Mouse (Mus musculus) urinary bladder, postnatal 10 days (tissue): ENCODE data around the gene Prm3.

Source experiments
- DNase-seq: peaks from one replicate; pipeline ENCODE4 v3.0.0; 2022; ENCODE audit warnings: low spot score

Gene Prm3

DNA sequence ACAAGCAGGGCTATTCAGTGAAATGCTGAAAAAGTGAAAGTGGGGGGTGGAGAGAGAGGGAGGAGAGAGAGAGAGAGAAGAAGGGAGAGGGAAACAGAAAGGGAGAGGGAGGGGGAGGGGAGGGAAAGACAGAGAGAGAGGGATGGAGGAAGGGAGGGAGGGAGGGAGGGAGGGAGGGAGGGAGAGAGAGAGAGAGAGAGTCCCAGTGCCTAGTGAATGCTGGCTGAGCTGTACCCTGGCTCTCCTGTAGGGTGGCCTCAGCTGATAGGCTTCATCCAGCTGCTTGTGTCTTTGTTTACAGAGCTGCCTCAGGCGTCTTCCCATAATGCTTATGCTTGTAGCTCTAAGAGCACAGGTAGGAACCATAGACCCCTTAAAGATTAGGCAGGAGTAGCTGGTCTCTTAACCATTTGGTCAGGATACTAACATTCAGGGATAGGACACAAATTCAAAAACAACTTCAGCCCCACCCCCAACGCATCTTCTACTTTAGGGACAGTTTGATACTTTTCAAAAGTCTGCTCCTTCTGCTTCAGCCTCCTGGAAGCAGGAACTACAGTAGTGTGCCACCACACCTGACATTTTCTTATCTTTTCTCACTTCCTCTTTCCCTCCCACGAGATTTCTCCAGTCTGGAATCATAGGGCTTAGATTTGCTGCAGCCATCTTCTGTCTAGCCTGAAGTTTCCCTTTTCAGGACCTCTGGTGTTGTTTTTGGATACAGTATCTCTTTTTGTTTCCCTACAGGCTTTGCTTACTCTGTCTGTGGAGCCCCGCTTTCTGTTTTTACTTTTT is 20.0 kb downstream of the Prm3 start:
- DNase-seq, result no peak

- no peak for DNase-seq
Measured at GRCm38 (mm10) chr16:10769661-10770060, 21.1 kb downstream of the Prm3 start.

GRCm38 (mm10) chr16:10768821-10769220 is 21.9 kb downstream of the Prm3 start:
- DNase-seq, result no peak

- DNase-seq, result no peak
Measured at GRCm38 (mm10) chr16:10767158-10767557, 23.6 kb downstream of the Prm3 start.

DNA sequence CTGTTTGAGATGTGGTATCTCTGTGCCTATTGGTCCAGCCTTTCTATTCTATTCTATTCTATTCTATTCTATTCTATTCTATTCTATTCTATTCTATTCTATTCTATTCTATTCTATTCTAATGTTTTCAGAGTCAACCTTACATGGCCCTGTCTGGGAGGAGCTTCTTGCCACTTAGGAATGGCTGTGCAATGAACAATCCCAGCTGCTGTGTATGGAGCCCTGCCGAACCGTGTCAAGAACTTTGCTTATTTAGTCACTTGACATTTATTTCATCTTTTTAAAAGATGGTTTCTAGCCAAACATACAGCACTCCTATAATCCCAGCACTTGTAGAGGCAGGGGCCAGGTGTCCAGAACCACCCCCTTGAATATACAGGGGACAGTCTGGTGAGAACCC is 26.4 kb downstream of the Prm3 start:
- no peak for DNase-seq

DNA sequence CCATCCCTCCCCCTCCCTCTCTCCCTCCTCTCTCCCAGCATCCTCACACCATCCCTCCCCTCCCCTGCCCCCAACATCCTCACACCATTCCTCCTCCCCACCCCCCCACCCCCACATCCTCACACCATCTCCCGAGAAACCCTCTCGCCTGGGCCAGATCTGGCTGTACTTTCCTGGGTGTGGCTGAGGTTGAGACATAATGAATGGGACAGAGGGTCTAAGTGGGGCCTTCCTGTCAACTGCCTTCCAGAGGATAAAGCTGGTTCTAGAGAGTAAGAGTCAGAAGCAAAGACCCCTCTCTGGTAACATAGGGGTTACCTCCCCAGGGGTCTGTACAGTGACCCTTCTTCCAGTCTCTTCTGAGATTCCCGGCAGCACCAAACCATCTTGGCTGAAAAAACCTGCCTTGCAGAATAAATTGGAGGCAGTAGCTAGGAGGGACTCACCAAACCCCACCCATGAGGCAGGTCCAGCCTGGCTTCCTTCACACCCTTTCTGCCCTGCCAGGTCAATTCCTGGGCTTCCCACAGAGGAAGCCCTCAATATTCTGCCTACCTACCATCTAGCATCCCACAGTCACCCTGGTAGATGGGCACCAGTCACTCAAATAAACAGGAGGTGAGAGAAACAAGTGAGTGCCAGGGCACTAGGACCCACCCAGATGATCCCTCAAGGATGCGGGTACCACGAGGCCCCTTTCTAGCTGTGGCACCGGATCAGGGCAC is 27.0 kb downstream of the Prm3 start:
- DNase-seq, result no peak

- DNase-seq, result no peak
Measured at GRCm38 (mm10) chr16:10762569-10763180, 28.0 kb downstream of the Prm3 start.

DNA sequence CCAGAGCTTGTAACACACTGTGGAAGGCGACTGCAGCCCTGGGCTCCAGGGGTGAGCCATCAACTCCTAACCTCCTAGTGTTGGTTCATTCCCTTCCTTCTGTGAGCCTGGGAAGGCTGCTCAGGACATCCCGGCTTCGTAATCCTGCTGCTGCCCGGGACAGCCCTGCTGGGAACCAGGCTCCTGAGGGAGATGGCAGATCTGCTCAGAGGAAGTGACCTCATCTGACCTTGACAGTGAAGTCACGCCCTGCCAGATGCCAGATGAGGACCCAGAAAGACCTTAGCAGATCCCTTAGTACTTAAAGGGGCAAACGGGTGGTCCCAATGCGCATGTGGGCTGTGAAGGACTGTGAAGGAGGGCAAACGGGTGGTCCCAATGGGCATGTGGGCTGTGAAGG is 29.5 kb downstream of the Prm3 start:
- no peak for DNase-seq

DNA sequence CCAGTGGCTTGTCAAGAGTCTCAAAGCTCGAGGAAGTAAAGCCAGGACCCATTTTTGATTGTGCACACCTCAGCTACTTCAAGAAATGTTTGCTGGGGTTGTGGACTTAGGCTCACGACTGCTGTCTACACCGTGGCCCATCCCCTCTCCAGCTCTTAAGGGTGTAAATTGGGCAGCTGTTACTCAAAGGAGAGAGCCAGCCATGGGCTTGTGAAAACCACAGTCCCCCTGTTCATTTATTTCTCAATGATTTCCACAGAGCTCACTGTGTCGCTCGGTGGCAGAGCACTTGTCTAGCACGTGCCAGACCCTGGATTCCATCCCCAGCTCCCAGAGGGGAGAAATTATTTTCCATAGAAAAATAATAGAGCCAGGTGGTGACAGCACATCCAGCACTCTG is 34.5 kb downstream of the Prm3 start:
- no peak for DNase-seq

DNA sequence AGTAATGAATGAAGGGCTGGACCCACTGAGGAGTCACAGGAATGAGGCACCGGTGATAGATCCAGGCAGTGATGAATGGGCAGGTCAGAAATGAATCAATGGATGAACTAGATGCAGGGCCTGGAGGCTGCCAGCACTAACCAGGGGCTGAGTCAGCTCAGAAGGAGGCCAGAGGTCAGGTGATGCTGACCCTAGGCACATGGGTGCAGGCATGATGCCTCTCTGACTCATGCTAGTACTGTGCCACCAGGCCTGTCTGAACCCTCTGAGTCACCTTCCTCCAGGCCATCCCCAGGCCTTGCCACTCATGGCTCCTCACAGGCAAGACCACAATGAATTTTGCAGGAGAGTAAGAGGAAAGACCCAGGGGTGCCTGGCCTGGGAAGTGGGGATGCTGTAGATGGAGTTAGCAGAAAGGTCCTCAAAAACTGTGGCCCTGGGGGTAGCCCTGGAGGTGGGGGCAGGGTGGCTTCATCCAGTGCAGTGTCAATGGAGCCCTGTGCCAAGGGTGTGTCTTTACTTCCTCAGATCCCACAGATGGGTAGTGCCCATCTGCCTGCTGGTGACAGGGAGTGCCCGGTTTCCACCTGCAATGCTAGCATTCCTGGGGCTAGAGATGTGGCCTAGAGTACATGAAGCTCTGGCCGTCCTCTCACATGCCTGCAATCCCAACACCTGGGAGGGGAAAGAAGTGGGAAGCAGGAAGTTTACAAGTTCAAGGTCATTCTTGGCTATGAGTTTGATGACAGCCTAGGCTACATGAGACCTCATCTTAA is 36.0 kb downstream of the Prm3 start:
- no peak for DNase-seq

DNA sequence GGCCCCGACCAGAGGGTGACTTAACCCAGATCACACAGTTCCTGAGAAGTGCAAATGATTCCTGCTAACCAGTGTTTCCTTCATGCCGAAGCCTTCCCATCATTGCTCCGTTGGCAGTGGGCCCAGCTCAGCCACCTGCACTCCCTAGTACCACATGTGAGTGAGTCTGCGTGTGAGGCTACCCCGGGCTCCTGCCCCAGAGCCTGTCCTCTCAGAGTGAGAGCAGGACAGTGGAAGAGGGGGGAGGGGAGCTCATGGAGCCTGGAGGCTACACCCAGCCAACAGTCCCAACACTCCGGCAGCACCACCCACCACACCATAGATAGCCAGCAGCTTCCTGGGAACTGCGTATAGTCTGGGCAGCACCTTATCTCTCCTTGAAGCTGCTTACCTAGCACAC is 40.9 kb downstream of the Prm3 start:
- no peak for DNase-seq

DNA sequence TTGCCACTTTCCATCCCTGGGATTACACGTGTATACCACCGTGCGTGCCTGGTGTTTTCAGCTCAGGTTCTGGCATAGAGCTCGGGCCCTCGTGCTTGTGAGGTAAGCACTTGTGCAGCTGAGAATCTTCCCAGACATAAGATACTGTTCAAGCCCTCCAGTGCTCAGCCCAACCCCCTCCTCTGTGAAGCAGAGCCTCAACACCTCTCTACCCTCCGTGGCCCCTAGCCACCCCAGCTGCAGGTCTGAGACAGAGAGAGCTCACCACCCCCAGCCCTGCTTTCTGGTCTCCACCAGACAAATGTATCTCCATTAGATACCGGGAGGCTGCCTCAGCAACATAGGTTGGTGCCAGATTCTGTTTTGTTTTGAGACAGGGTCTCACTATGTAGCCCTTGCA is 41.5 kb downstream of the Prm3 start:
- no peak for DNase-seq

- DNase-seq, result no peak
Measured at GRCm38 (mm10) chr16:10741082-10741481, 49.6 kb downstream of the Prm3 start.
